Mouse (Mus musculus) stomach, embryonic 16.5 days (tissue): ENCODE results near the gene Slc17a9. TPM values are rescaled to one million over a fixed set of nuclear protein-coding genes. Genes with fewer than 3 reads are reported as not detected.

ENCODE experiments used
- ATAC-seq: fragments of 200-750 bp; cut with Nextera tagmentation; 2 replicates; pipeline ENCODE4 v1.8.0; 2017; ENCODE audit warnings: moderate number of reproducible peaks, moderate TSS enrichment; ENCODE audit not compliant: insufficient read depth, low FRiP score
- H3K27ac ChIP-seq: fragments of 300-500 bp; sonication (generic); 2 replicates; pipeline ENCODE4 v1.5.1; 2014; ENCODE audit warnings: low read length
- H3K27me3 ChIP-seq: fragments of 300-500 bp; sonication (generic); 2 replicates; pipeline ENCODE4 v1.6.1; 2014; ENCODE audit warnings: low read length, control low read depth, mixed read lengths; ENCODE audit not compliant: control insufficient read depth, insufficient read depth
- H3K36me3 ChIP-seq: fragments of 300-500 bp; sonication (generic); 2 replicates; pipeline ENCODE4 v1.6.1; 2014; ENCODE audit warnings: low read length; ENCODE audit not compliant: control insufficient read depth, insufficient read depth
- H3K4me1 ChIP-seq: fragments of 300-500 bp; sonication (generic); 2 replicates; pipeline ENCODE4 v1.6.1; 2014; ENCODE audit warnings: low read length, control low read depth, mixed read lengths; ENCODE audit not compliant: control insufficient read depth, insufficient read depth
- H3K4me2 ChIP-seq: fragments of 300-500 bp; sonication (generic); 2 replicates; pipeline ENCODE4 v1.6.1; 2014; ENCODE audit warnings: low read depth, low read length, mixed read lengths
- H3K4me3 ChIP-seq: fragments of 300-500 bp; sonication (generic); replicated peaks from 2 replicates; pipeline ENCODE4 v1.5.1; 2014; ENCODE audit warnings: mild to moderate bottlenecking, low read length
- H3K9ac ChIP-seq: fragments of 300-500 bp; sonication (generic); 2 replicates; pipeline ENCODE4 v1.6.1; 2014; ENCODE audit warnings: low read length
- H3K9me3 ChIP-seq: fragments of 300-500 bp; sonication (generic); replicated peaks from 2 replicates; pipeline ENCODE4 v1.6.1; 2016; ENCODE audit warnings: low read length, control low read depth; ENCODE audit not compliant: control insufficient read depth
- WGBS: fragments of 180-500 bp; shearing (Covaris S2); extraction: QIAGEN DNeasy Blood & Tissue Kit; methylation state at CpG from one replicate; pipeline ENCODE4 v1.1.7; 2014; 5-methylcytosine and 5-hydroxymethylcytosine counted together
- polyA plus RNA-seq: library from polyadenylated mRNA; unstranded; fragments of >200 nt; fragmentation: Nextera tagmentation; extraction: Ambion mirVana; gene quantifications from 2 replicates; pipeline ENCODE4 v1.2.1, GENCODE M21; 2015

Slc17a9 gene
- polyA plus RNA-seq, 1 experiment from 2014 or later = 5.1 TPM

DNA sequence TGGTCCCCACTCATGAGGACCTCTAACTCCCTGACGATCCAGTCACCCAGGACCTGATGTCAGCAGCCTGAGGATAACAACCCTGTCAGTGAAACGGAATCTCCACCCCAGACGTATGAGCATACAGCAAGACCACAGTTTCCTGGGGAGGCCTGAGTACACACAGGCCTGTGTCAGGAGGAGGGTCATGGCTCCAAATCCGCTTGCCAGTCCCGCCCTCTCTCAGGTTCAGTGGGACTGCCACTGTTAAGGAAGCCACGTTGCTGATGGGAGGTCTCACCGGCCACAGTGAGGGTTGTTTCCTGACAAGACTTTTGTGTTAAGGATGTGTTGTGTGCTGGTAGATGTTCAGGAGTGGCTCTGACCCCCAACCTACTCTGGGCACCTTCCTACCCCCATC lies 16.4 kb downstream of the Slc17a9 start:
- no peak overlapping the region for H3K9ac ChIP-seq
- no peak overlapping the region for H3K27ac ChIP-seq
- no peaks in the 10 kb centered on the region for H3K27me3 ChIP-seq
- H3K9me3 ChIP-seq = no peaks in the 10 kb centered on the region
- H3K4me3 ChIP-seq = no peak overlapping the region
- ATAC-seq = no peak
- H3K4me2 ChIP-seq = no peak overlapping the region
- WGBS = 65% methylated on average over 7 of the region's 7 CpGs
- no peaks in the 10 kb centered on the region for H3K36me3 ChIP-seq
- no peaks in the 10 kb centered on the region for H3K4me1 ChIP-seq

GRCm38 (mm10) chr2:180742820-180743219 lies 17.8 kb downstream of the Slc17a9 start:
- H3K36me3 ChIP-seq = no peaks in the 10 kb centered on the region
- H3K4me3 ChIP-seq = no peak overlapping the region
- ATAC-seq = no peak
- H3K4me1 ChIP-seq = no peaks in the 10 kb centered on the region
- no peaks in the 10 kb centered on the region for H3K9me3 ChIP-seq
- no peak overlapping the region for H3K27ac ChIP-seq
- no peak overlapping the region for H3K4me2 ChIP-seq
- no peak overlapping the region for H3K9ac ChIP-seq
- no peaks in the 10 kb centered on the region for H3K27me3 ChIP-seq
- WGBS = 83% methylated on average over 6 of the region's 6 CpGs

GRCm38 (mm10) chr2:180743321-180743720 lies 18.3 kb downstream of the Slc17a9 start:
- H3K4me3 ChIP-seq = no peak overlapping the region
- H3K36me3 ChIP-seq = no peaks in the 10 kb centered on the region
- ATAC-seq = no peak
- no peaks in the 10 kb centered on the region for H3K4me1 ChIP-seq
- no peak overlapping the region for H3K27ac ChIP-seq
- H3K9me3 ChIP-seq = no peaks in the 10 kb centered on the region
- 79% methylated on average over 2 of the region's 2 CpGs for WGBS
- no peak overlapping the region for H3K4me2 ChIP-seq
- no peak overlapping the region for H3K9ac ChIP-seq
- H3K27me3 ChIP-seq = no peaks in the 10 kb centered on the region

DNA sequence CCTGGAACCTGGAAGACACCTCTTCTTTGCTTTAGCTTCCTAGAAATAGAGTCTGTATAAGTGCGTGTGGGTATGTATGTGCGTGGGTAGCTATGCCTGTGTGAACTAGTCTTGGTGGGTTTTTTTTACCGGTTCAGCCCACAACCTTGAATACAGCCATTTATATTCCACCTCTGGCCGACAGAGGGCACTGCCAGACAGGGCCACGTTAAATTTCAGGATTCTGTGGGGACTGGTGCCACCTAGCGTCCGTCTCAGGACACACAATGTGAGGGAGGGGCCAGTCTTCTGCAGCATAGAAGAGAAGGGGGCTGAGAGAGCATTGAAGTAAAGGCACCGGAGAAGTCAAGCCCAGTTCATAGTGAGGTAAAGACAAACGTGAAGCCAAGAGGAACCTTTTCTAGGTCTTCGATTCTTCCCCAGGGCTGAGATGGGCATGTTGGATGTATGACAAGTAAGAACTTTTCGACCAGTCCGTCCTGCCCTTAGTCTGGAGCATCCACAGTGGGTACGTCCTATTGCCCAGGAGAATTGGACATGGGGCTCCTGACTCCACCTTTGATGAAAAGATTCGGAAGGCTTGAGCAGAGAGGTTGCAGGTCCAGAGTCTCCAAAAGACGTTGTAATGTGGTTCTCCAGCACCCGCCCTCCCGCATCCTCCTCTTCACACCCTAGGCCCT lies 20.3 kb downstream of the Slc17a9 start:
- H3K36me3 ChIP-seq = no peaks in the 10 kb centered on the region
- WGBS = 34% methylated on average over 17 of the region's 17 CpGs

GRCm38 (mm10) chr2:180746569-180747192 lies 21.6 kb downstream of the Slc17a9 start:
- Histone ChIP-seq H3K27ac (no peak overlapping the region), H3K9ac (no peak overlapping the region), H3K9me3 (no peaks in the 10 kb centered on the region), H3K27me3 (no peaks in the 10 kb centered on the region; the same call in 1 of the 2 replicates), H3K4me2 (no peak overlapping the region), H3K4me1 (no peaks in the 10 kb centered on the region), H3K4me3 (no peak overlapping the region), H3K36me3 (no peaks in the 10 kb centered on the region)
- WGBS = 41% methylated on average over 5 of the region's 5 CpGs
- ATAC-seq = no peak

More for the DNA sequence above, 20.3 kb downstream of the Slc17a9 start:
- Histone ChIP-seq H3K27ac (no peak overlapping the region), H3K9ac (no peak overlapping the region), H3K4me1 (no peaks in the 10 kb centered on the region), H3K4me3 (no peak overlapping the region), H3K9me3 (no peaks in the 10 kb centered on the region), H3K27me3 (no peaks in the 10 kb centered on the region; the same call in 1 of the 2 replicates), H3K4me2 (no peak overlapping the region)
- peak; percentile 57 for ATAC-seq

GRCm38 (mm10) chr2:180748904-180749303 lies 23.8 kb downstream of the Slc17a9 start:
- Histone ChIP-seq H3K4me1 (no peaks in the 10 kb centered on the region), H3K27me3 (no peaks in the 10 kb centered on the region; the same call in 1 of the 2 replicates), H3K9ac (no peak overlapping the region), H3K4me3 (no peak overlapping the region), H3K27ac (no peak overlapping the region), H3K9me3 (no peaks in the 10 kb centered on the region), H3K4me2 (no peak overlapping the region), H3K36me3 (no peaks in the 10 kb centered on the region)
- ATAC-seq = no peak
- WGBS = 46% methylated on average over 5 of the region's 5 CpGs

GRCm38 (mm10) chr2:180754976-180755688 lies 30.1 kb downstream of the Slc17a9 start:
- no peaks in the 10 kb centered on the region; the same call in 1 of the 2 replicates for H3K27me3 ChIP-seq
- ATAC-seq = no peak
- no peaks in the 10 kb centered on the region for H3K9me3 ChIP-seq
- H3K4me3 ChIP-seq = no peak overlapping the region
- H3K36me3 ChIP-seq = no peaks in the 10 kb centered on the region
- H3K4me1 ChIP-seq = no peaks in the 10 kb centered on the region
- no peak overlapping the region for H3K4me2 ChIP-seq
- H3K9ac ChIP-seq = no peak overlapping the region
- H3K27ac ChIP-seq = no peak overlapping the region
- 76% methylated on average over 5 of the region's 5 CpGs for WGBS

DNA sequence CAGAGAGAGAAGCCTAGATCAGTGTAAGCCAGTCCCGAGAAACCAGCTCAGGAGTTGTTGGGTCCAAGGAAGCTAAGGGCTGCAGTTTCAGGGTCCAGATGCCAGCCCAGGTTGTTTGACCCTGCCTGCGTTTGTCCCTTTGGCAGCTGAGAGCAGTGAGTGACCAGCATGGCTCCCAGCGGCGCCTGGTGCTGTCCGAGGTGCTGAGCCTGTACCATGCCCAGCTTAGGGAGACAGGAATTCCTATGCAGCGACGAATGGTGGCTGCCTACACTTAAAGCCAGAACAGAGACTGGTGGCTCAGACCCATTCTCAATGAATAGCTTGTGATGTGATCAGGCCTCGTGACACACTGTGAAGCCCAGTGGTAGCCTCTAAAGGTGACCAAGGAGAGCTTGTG lies 30.8 kb downstream of the Slc17a9 start:
- peak; percentile 29; the same call in 1 of the 2 replicates for ATAC-seq
- WGBS = 5% methylated on average over 8 of the region's 8 CpGs
- H3K4me1 ChIP-seq = no peaks in the 10 kb centered on the region

DNA sequence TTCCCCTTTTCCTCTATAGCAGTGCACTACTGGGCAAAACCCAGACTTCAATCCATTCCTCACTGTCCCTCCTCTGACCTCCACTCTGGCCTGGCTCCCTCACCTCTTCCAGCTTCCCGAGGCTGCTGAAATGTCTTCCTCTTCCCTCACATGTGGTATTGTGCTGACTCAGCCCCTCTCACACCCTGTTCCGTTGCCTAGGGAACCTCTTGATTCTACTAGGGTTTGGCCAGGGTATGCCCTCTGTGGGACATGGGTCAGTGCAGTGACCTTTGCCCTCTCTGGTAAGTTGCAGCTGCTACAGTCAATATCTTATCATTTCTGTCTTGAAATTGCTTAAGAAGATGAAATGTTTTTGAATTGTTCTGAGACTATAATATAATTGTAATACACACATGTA lies 31.7 kb downstream of the Slc17a9 start:
- no peak for ATAC-seq

More for the DNA sequence above, 30.8 kb downstream of the Slc17a9 start:
- Histone ChIP-seq H3K27me3 (no peaks in the 10 kb centered on the region; the same call in 1 of the 2 replicates), H3K4me2 (no peak overlapping the region), H3K4me3 (no peak overlapping the region), H3K9me3 (no peaks in the 10 kb centered on the region), H3K9ac (no peak overlapping the region), H3K27ac (no peak overlapping the region), H3K36me3 (no peaks in the 10 kb centered on the region)

More for the DNA sequence above, 31.7 kb downstream of the Slc17a9 start:
- Histone ChIP-seq H3K9me3 (no peaks in the 10 kb centered on the region), H3K9ac (no peak overlapping the region), H3K27ac (no peak overlapping the region), H3K4me3 (no peak overlapping the region), H3K27me3 (no peaks in the 10 kb centered on the region; the same call in 1 of the 2 replicates), H3K4me1 (no peaks in the 10 kb centered on the region), H3K4me2 (no peak overlapping the region), H3K36me3 (no peaks in the 10 kb centered on the region)
- WGBS = 29% methylated on average over 2 of the region's 2 CpGs
